Mouse (Mus musculus) left cerebral cortex, postnatal 14 days (tissue): ENCODE measurements at regions not wholly inside any gene's neighbourhood (a gene's known extent, or its start where the extent isn't known, plus 50 kb on each side); places are given as distances from the start of the nearest gene placed in this dataset.

Source experiments
- DNase-seq, 2 experiments: peaks; one replicate each; pipeline ENCODE4 v3.0.0; 2021 to 2022; ENCODE audit warnings: low spot score in 2 of 2, mixed read lengths in 1 of 2
- intact Hi-C: fragments of 180-260 bp; cut with DNase I; formaldehyde crosslinking; loops from one replicate; pipeline ENCODE4 v1.15.1; 2025

DNA sequence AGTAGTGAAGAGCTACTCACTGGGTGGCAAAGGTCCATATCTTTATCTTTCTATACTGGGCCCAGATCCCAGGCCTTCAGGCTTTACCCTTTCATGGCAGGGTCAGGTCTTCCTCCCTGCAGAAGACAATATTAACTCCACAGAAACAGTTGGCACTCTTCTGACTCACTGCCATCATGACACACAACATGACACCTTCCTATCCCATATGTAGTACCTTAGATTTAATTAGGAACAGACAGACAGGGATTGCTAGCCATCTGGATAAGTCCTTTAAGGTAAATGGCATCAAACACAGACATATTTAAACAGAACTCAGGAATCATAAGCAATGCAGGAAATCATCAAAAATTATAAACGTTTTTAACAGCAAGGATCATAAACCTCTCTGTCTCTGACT, 815.0 kb upstream of the Gm597 start:
- no peak for DNase-seq

DNA sequence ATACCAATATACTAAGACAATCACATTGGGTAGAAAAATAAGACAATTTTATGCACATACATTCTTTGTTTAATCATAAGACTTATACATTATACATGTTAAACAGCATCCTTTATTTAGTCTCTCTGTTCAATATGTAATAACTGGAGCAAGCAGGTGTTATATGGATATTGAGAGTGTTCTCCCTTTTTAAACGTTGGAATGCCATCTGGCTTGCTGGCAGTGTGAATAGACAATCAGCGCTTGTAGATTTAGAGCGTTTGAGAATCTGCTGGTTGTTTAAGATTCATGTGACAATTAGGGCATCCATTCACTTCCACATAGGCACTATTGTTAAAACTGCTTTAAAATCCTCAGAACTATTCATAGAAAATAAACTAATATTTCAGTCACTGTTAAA, 807.8 kb upstream of the Gm597 start:
- intact Hi-C loops: no loop called here
- peak; percentile 6 to 11 for DNase-seq

More for the DNA sequence above, 815.0 kb upstream of the Gm597 start:
- intact Hi-C loops: no loop called here
